Mouse (Mus musculus) G1E (cell line): Measurements from ENCODE around the gene Clasp1. TPM values are rescaled to one million over a fixed set of nuclear protein-coding genes. Genes with fewer than 3 reads are reported as not detected.

Source experiments
- ATAC-seq: 2 replicates; pipeline ENCODE4 v1.8.0; 2016; ENCODE audit warnings: mild to moderate bottlenecking; ENCODE audit not compliant: insufficient number of reproducible peaks, poor library complexity, low FRiP score, severe bottlenecking; ENCODE audit errors: extremely low read depth
- DNase-seq: peaks from one replicate; pipeline ENCODE4 v3.0.0; 2012; ENCODE audit warnings: low spot score
- H3K27me3 ChIP-seq: 2 replicates; pipeline ENCODE4 v1.6.1; 2012; ENCODE audit warnings: mild to moderate bottlenecking, low read length, inconsistent platforms; ENCODE audit not compliant: insufficient read depth
- H3K36me3 ChIP-seq: replicated peaks from 2 replicates; pipeline ENCODE3; 2012; ENCODE audit warnings: mild to moderate bottlenecking, inconsistent platforms
- H3K4me1 ChIP-seq: 2 replicates; pipeline ENCODE4 v1.6.1; 2012; ENCODE audit warnings: low read depth, low read length, inconsistent platforms, mixed read lengths; ENCODE audit not compliant: insufficient read depth
- H3K4me3 ChIP-seq: 2 replicates; pipeline ENCODE4 v1.5.1; 2012; ENCODE audit warnings: low read depth, mild to moderate bottlenecking, inconsistent platforms, low read length, moderate library complexity, mixed read lengths
- H3K9me3 ChIP-seq: replicated peaks from 2 replicates; pipeline ENCODE4 v1.6.1; 2012; ENCODE audit warnings: inconsistent platforms
- CTCF ChIP-seq: IDR thresholded peaks from 2 replicates; pipeline ENCODE4 v1.5.1; 2012; ENCODE audit warnings: low read depth, low read length, inconsistent platforms, mixed read lengths
- GATA1 ChIP-seq: IDR thresholded peaks from 2 replicates; pipeline ENCODE4 v1.6.1; 2012; ENCODE audit warnings: borderline replicate concordance, low read length, inconsistent platforms, mixed read lengths
- GATA2 ChIP-seq: IDR thresholded peaks from 2 replicates; pipeline ENCODE4 v1.6.1; 2012; ENCODE audit warnings: low read depth, low read length, inconsistent platforms, borderline replicate concordance
- POLR2AphosphoS5 ChIP-seq: IDR thresholded peaks from 2 replicates; pipeline ENCODE4 v1.6.1; 2012; ENCODE audit warnings: low read depth, low read length, inconsistent platforms; ENCODE audit not compliant: insufficient replicate concordance
- TAL1 ChIP-seq: conservative IDR thresholded peaks from 2 replicates; pipeline ENCODE4 v1.6.1; 2012; ENCODE audit warnings: low read depth, low read length, inconsistent platforms, mixed read lengths
- polyA plus RNA-seq: library from polyadenylated mRNA; stranded (reverse); fragments of >175 nt; gene quantifications from 2 replicates; pipeline ENCODE4 v1.2.3, GENCODE M21; 2012
- total RNA-seq, 2 experiments: library from RNA; stranded (forward) in 1 of 2; stranded (reverse) in 1 of 2; fragments of 200-1000 nt in 1 of 2; fragments of >200 nt in 1 of 2; fragmentation: Nextera tagmentation in 1 of 2; gene quantifications; 2 replicates each; pipeline ENCODE4 v1.2.3; 2014 to 2017

Gene Clasp1
- total and polyA plus RNA-seq, 3 experiments: 39.6 to 86.9 (median 51.2) TPM

DNA sequence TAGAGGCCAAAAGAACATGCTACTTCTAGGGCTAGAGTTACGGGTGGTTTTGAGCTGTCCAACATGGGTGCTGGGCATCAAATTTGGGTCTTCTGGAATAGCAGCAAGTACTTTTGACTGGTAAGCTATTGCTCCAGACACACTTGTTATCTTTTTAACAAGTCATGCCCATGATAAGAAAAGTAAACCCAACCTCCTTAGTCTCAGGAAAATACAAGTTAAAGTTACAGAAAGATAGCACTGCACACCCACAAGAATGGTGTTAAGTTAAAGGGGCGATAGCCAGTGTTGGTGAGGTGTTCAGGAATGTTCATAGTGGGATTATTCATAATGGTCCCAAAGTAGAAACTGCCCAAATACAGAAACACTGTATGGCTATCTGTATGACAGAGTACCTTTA is 24.3 kb downstream of the Clasp1 start:
- ATAC-seq (no peak), DNase-seq (no peak)
- no peaks in the 10 kb centered on the region for H3K27me3 ChIP-seq
- peaks cover 54% of the 10 kb centered on the region for H3K36me3 ChIP-seq
- peaks cover 10% of the 10 kb centered on the region for H3K4me1 ChIP-seq
- no peaks in the 10 kb centered on the region for H3K9me3 ChIP-seq
- TF ChIP-seq GATA2 (no peak), GATA1 (no peak), POLR2AphosphoS5 (no peak), CTCF (no peak), TAL1 (no peak)
- no peak overlapping the region for H3K4me3 ChIP-seq

DNA sequence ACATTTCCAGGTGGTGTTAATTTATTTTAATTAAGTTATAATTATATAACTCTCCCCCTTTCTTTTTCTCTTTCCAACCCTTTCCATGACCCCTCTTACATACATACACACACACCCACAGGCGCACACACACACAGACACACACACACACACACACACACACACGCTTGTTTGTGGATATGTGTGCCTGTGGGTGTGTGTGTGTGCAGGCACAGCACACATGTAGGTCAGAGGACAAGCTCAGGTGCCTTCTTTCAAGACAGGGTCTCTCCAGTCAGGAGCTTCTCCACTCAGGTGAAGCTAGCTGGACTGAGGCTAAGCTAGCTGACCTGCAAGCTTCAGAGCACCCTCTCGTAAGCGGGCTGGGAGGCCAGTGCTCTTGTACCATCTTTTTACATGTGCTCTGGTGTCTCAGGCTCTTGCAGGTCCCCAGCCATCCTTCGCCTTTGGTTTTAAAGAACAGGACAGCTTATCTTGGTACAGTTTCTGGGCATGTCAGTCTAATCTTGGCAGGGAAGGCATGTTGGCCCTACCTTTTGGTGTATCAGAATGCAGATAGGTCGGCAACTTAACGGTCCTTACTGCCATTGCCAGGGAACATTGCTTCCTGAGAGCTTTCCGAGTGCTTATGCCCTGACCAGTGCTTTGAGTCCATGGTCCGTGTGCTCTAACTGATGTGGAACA is 28.3 kb downstream of the Clasp1 start:
- DNase-seq (no peak), ATAC-seq (no peak)
- Histone ChIP-seq H3K9me3 (no peaks in the 10 kb centered on the region), H3K4me1 (peaks cover 8% of the 10 kb centered on the region), H3K36me3 (peaks cover 73% of the 10 kb centered on the region), H3K4me3 (no peak overlapping the region), H3K27me3 (no peaks in the 10 kb centered on the region)
- TF ChIP-seq GATA1 (no peak), GATA2 (no peak), POLR2AphosphoS5 (no peak), TAL1 (no peak), CTCF (no peak)

DNA sequence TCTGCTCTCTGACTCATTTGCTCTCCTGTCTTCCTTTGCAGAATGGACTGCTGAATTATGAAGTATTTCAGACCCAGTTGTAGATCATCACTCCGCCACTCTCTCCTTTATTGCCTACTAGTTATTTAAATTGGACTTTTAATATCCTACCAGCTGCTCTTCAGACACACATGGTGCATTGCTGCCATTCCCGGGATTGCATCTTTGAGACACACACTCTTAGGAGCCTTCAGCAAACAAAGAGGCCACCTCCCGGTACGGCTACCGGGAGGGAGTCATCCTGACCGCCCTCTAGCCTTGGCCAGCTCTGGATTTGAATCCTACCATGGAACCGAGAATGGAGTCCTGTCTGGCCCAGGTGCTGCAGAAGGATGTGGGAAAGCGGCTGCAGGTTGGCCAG is 30.5 kb downstream of the Clasp1 start:
- no peak overlapping the region for H3K4me3 ChIP-seq
- ATAC-seq (no peak), DNase-seq (no peak)
- no peaks in the 10 kb centered on the region for H3K9me3 ChIP-seq
- H3K36me3 ChIP-seq: peaks cover 85% of the 10 kb centered on the region
- peaks cover 8% of the 10 kb centered on the region for H3K4me1 ChIP-seq
- TF ChIP-seq POLR2AphosphoS5: no peak
- TF ChIP-seq GATA1: no peak
- TF ChIP-seq GATA2: no peak
- TF ChIP-seq CTCF: no peak
- TF ChIP-seq TAL1: no peak
- no peaks in the 10 kb centered on the region for H3K27me3 ChIP-seq

DNA sequence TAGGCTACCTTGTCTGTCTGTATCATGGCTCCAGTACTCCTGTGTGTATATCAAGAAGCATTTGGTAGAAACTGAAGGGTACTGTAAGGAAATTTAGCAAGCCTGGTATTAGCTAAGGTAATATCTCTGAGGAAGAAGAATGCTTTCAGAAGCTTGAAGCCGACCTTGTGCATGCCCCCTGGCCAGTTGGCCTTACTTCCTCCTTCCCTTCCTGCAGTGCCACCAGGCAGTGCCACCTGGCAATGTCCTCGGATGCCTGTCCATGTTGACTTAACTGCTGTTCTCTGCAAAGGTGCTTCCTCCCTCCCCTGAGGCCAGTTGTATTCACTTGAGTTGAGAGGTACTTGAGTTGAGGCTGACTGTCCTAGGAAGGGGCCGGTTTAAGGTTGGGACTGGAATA is 32.3 kb downstream of the Clasp1 start:
- ATAC-seq: no peak
- TF ChIP-seq TAL1 (no peak), POLR2AphosphoS5 (no peak), GATA2 (no peak), CTCF (no peak)
- no peak for DNase-seq
- Histone ChIP-seq H3K4me1 (peaks cover 7% of the 10 kb centered on the region; the same call in 1 of the 2 replicates), H3K9me3 (no peaks in the 10 kb centered on the region), H3K4me3 (no peak overlapping the region), H3K36me3 (peaks cover 91% of the 10 kb centered on the region), H3K27me3 (no peaks in the 10 kb centered on the region)

DNA sequence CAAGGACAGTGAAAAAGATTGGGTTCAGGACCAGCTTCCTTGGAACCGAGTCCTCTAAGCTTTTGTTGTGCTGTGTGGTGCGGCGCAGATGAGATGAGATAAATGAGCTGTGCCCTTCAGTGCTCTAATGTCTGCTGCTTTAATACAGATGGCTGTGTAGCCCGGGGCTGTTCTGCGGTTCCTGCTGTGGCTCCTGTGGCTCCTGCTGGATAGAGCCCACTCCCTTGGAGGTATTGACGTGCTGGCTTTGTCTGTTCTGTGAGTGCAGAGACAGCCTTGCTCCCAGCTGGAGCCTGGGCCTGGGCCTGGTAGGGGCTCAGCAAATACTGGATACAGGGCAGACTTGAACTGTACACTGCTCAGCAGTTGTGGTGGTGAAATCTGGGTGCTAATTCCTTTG is 34.0 kb downstream of the Clasp1 start:
- Histone ChIP-seq H3K27me3 (no peaks in the 10 kb centered on the region), H3K4me1 (peaks cover 9% of the 10 kb centered on the region; the same call in 1 of the 2 replicates), H3K4me3 (no peak overlapping the region), H3K36me3 (peaks cover 85% of the 10 kb centered on the region), H3K9me3 (no peaks in the 10 kb centered on the region)
- DNase-seq (no peak), ATAC-seq (no peak)
- TF ChIP-seq POLR2AphosphoS5: no peak
- TF ChIP-seq GATA2: no peak

GRCm38 (mm10) chr1:118425982-118426381 is 37.1 kb downstream of the Clasp1 start:
- DNase-seq (no peak), ATAC-seq (no peak)
- Histone ChIP-seq H3K27me3 (no peaks in the 10 kb centered on the region), H3K4me1 (peaks cover 17% of the 10 kb centered on the region), H3K4me3 (no peak overlapping the region), H3K36me3 (peaks cover 82% of the 10 kb centered on the region), H3K9me3 (no peaks in the 10 kb centered on the region)
- TF ChIP-seq CTCF: no peak
- TF ChIP-seq TAL1: no peak
- TF ChIP-seq POLR2AphosphoS5: no peak
- TF ChIP-seq GATA1: no peak
- TF ChIP-seq GATA2: no peak
